Mouse (Mus musculus) cerebellum, postnatal 25 days (tissue): ENCODE measurements at regions not wholly inside any gene's neighbourhood (a gene's known extent, or its start where the extent isn't known, plus 50 kb on each side); places are given as distances from the start of the nearest gene placed in this dataset.

ENCODE experiments used
- DNase-seq, 2 experiments: peaks; one replicate each; pipeline ENCODE4 v3.0.0; 2021; ENCODE audit warnings: mixed read lengths in 2 of 2

DNA sequence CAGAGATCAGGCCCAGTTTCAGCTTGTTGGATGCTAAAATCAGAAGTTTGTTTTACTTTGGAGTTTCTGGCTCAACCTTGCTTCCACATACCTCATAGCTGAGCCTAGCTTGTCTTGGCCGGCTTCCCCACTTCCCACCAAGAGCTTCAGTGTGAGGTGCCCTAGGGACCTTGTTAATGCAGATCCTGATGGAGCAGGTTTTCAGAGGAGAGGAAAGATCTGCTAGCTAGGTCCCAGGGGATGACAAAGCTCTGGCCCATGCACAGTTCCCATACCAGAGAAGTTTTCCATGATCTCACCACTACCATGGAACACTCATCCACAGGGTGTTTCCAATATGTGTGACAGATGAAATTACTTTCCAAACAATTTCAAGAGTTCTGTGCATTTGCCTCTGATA is 131.9 kb upstream of the Stac start:
- no peak for DNase-seq

DNA sequence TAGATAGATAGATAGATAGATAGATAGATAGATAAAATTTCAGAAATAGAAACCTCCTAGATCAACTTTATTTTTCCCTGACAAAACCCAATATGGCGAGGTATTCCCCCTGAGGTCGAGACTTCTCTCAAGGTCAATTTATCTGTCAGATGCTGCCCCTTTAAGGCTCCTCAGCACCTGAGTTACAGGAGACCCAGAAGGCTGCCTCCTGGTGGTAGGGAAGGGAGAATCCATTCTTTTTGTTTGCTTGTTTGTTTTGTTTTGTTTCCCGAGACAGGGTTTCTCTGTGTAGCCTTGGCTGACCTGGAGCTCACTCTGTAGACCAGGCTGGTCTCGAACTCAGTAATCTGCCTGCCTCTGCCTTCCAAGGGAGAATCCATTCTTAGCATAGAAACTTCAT is 127.3 kb upstream of the Stac start:
- no peak for DNase-seq

- peak; percentile 63 to 75 for DNase-seq
Measured at GRCm38 (mm10) chr9:111804931-111805330, 114.8 kb upstream of the Stac start.

GRCm38 (mm10) chr9:111801381-111801780 is 111.2 kb upstream of the Stac start:
- DNase-seq: no peak

- DNase-seq: no peak
Measured at GRCm38 (mm10) chr9:111800869-111801268, 110.7 kb upstream of the Stac start.

DNA sequence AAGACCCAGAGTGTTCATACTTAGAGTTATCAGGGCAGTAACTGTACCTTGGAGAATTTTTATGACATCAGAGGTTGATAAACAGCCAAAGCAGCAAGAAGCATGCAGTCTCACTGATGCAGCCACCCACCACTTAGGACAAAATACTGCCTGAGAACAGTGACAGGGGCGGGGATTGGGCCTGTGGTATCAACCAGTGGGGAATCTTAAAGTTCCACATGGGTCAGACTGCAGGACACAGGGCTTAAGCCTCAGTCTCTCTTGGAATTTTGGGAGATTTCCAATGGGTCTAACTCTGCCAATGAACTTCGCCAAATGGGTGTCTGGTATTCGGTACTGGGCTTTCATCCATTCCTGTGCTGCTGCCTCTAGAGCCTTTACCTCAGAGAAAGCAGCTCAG is 88.8 kb upstream of the Stac start:
- DNase-seq: no peak

- DNase-seq: no peak
Measured at GRCm38 (mm10) chr9:111777433-111778135, 87.4 kb upstream of the Stac start.

GRCm38 (mm10) chr9:111774229-111774628 is 84.1 kb upstream of the Stac start:
- DNase-seq: peak; percentile 35 to 55

- no peak for DNase-seq
Measured at GRCm38 (mm10) chr9:111762653-111763468, 72.7 kb upstream of the Stac start.

DNA sequence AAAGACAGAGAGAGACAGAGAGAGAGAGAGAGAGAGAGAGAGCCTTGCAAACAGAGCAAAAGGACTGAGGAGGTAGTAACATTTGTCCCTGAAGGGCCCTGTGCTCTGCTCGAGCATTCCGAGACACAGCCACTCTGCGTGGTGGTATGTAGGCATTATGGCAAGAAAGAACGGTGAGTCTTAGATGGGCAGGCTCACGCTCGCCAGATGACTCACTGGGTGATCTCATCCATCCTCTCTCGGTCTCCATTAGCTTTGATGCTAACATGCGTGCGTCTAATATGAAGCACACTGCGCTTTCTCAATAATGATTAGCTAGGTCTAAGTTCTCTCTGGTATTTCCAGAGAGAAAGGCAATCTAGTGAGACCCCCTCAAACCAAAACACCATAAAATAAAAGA is 65.1 kb upstream of the Stac start:
- DNase-seq: no peak

DNA sequence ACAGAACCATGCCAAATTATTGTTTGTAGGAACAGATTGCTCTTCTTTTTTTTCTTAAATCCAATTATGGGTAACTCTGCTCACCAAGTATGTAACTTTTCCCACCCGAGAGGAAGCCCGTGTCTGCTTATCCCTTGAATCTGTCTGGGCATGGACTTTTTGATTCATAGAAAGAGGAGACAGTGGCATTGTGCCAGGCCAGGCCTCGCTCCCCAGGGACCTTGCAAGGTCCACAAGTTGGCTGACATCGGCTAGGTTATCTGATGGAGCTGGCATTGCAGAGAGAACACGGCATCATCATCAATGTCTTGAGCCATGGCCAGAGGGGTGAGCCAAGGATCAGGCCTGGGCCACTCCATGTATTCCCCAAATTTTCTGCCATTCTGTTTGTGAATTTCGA is 56.0 kb upstream of the Stac start:
- DNase-seq: peak in 1 of 2 experiments; percentile 14

- DNase-seq: peak; percentile 21 to 34
Measured at GRCm38 (mm10) chr9:111745206-111745605, 55.1 kb upstream of the Stac start.
